Mouse (Mus musculus) ES-CJ7 (cell line): ENCODE results near the gene Aco1.

Experiments used
- DNase-seq: peaks from one replicate; pipeline ENCODE4 v3.0.0; 2011; ENCODE audit warnings: low read depth, low spot score

The Aco1 gene

GRCm38 (mm10) chr4:40156582-40157499 is 14.0 kb downstream of the Aco1 start:
- no peak for DNase-seq

GRCm38 (mm10) chr4:40157500-40158223 is 14.8 kb downstream of the Aco1 start:
- no peak for DNase-seq

- no peak for DNase-seq
These were observed 15.3 kb downstream of the Aco1 start for GRCm38 (mm10) chr4:40158224-40158540.

- DNase-seq, result peak; percentile 26
These were observed 17.9 kb downstream of the Aco1 start for GRCm38 (mm10) chr4:40160591-40161434.

- no peak for DNase-seq
These were observed 20.8 kb downstream of the Aco1 start for GRCm38 (mm10) chr4:40163646-40164045.

- DNase-seq, result no peak
These were observed 28.6 kb downstream of the Aco1 start for GRCm38 (mm10) chr4:40171477-40171876.

GRCm38 (mm10) chr4:40172336-40172735 is 29.5 kb downstream of the Aco1 start:
- DNase-seq, result no peak

- no peak for DNase-seq
These were observed 31.4 kb downstream of the Aco1 start for GRCm38 (mm10) chr4:40174321-40174720.

- no peak for DNase-seq
These were observed 35.7 kb downstream of the Aco1 start for GRCm38 (mm10) chr4:40178584-40178983.

GRCm38 (mm10) chr4:40180046-40180445 is 37.2 kb downstream of the Aco1 start:
- no peak for DNase-seq

GRCm38 (mm10) chr4:40181681-40182080 is 38.8 kb downstream of the Aco1 start:
- DNase-seq, result no peak

- peak; percentile 71 for DNase-seq
These were observed 39.9 kb downstream of the Aco1 start for GRCm38 (mm10) chr4:40182651-40183320.

- DNase-seq, result no peak
These were observed 40.9 kb downstream of the Aco1 start for GRCm38 (mm10) chr4:40183781-40184180.

- no peak for DNase-seq
These were observed 41.6 kb downstream of the Aco1 start for GRCm38 (mm10) chr4:40184470-40184869.

GRCm38 (mm10) chr4:40187956-40188355 is 45.1 kb downstream of the Aco1 start:
- no peak for DNase-seq

- DNase-seq, result no peak
These were observed 49.4 kb downstream of the Aco1 start for GRCm38 (mm10) chr4:40192246-40192645.

GRCm38 (mm10) chr4:40193461-40193860 is 50.6 kb downstream of the Aco1 start:
- no peak for DNase-seq

GRCm38 (mm10) chr4:40195336-40195735 is 52.5 kb downstream of the Aco1 start:
- no peak for DNase-seq

GRCm38 (mm10) chr4:40202205-40202604 is 59.3 kb downstream of the Aco1 start:
- no peak for DNase-seq

- DNase-seq, result peak; percentile 34
These were observed 61.5 kb downstream of the Aco1 start for GRCm38 (mm10) chr4:40204374-40204773.

GRCm38 (mm10) chr4:40205231-40205903 is 62.5 kb downstream of the Aco1 start:
- DNase-seq, result no peak
